Mouse (Mus musculus) heart, embryonic 10.5 days (tissue): ENCODE measurements around the gene Etv3. TPM values are rescaled to one million over a fixed set of nuclear protein-coding genes. Genes with fewer than 3 reads are reported as not detected.

Source experiments
- DNase-seq: peaks from one replicate; pipeline ENCODE4 v3.0.0-alpha.2; 2017; ENCODE audit warnings: low spot score
- H3K27ac ChIP-seq: fragments of 300-500 bp; sonication (generic); 2 replicates; pipeline ENCODE4 v1.5.1; 2016; ENCODE audit warnings: mild to moderate bottlenecking
- H3K27me3 ChIP-seq: fragments of 300-500 bp; sonication (generic); 2 replicates; pipeline ENCODE4 v1.6.1; 2016; ENCODE audit warnings: mild to moderate bottlenecking; ENCODE audit not compliant: poor library complexity, insufficient read depth, severe bottlenecking
- H3K36me3 ChIP-seq: fragments of 300-500 bp; sonication (generic); 2 replicates; pipeline ENCODE4 v1.6.1; 2016; ENCODE audit warnings: mild to moderate bottlenecking, moderate library complexity
- H3K4me1 ChIP-seq: fragments of 300-500 bp; sonication (generic); 2 replicates; pipeline ENCODE4 v1.6.1; 2016; ENCODE audit warnings: mild to moderate bottlenecking
- H3K4me3 ChIP-seq: fragments of 300-500 bp; sonication (generic); 2 replicates; pipeline ENCODE4 v1.5.1; 2016; ENCODE audit warnings: mild to moderate bottlenecking, moderate library complexity
- H3K9me3 ChIP-seq: fragments of 300-500 bp; sonication (generic); 2 replicates; pipeline ENCODE4 v1.6.1; 2016; ENCODE audit warnings: mild to moderate bottlenecking, moderate library complexity
- WGBS: fragments of 180-500 bp; shearing (Covaris S2); methylation state at CpG from one replicate; pipeline ENCODE4 v1.1.7; 2016; 5-methylcytosine and 5-hydroxymethylcytosine counted together
- polyA plus RNA-seq: library from polyadenylated mRNA; unstranded; fragments of >200 nt; fragmentation: Nextera tagmentation; extraction: Ambion mirVana; gene quantifications from 2 replicates; pipeline ENCODE4 v1.2.1, GENCODE M21; 2016

Gene Etv3
- polyA plus RNA-seq, 1 experiment from 2014 or later: 11.7 TPM

DNA sequence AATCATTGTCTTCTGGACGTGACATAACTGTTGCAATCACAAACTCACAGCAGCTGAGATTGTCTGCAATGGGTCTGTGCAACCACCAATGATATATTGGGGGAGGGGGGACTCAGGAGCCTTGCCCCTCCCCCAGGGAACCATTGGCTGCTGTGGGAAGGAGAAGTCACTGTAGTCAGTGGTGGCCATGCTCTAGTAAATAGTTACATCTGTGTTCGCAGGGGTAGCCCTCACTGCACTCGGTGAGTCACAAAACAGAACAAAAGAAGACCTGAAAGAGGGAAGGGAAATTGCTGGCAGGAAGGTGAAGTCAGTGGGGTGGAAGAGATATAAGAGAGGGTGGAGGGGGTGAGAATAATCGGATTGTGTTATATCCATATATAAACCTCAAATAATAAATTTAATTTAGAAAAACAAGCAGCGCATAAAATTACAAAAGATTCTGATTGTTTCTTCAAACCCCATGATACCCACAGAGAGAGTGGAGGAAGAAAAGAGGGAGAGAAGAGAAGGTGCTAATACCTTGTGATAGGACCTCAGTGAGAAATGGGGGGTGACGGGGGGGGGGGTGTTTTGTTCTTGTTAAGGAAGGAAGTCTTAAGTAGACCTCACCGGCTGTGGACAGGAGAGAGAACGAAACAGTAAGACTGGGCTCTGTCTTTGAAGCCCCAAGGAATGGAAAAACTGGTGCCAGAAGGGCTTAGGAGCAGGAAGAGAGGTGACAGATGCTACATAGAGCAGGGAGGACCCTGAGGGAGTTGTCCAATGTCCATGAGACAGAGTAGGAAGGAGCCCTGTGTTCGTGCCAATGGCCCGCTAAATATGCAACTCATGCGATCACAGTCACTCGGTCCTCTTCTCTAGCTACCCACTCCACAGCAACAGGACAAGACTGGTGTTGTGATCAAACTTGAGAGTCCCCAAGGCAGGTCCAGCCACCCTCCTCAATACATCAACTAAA is 18.5 kb upstream of the Etv3 start:
- Histone ChIP-seq H3K36me3 (no peaks in the 10 kb centered on the region), H3K27me3 (peaks cover 12% of the 10 kb centered on the region; the same call in 1 of the 2 replicates), H3K4me1 (peaks cover 21% of the 10 kb centered on the region), H3K27ac (no peak overlapping the region), H3K9me3 (no peaks in the 10 kb centered on the region), H3K4me3 (no peak overlapping the region)
- DNase-seq: no peak
- WGBS: 69% methylated on average over 12 of the region's 12 CpGs

DNA sequence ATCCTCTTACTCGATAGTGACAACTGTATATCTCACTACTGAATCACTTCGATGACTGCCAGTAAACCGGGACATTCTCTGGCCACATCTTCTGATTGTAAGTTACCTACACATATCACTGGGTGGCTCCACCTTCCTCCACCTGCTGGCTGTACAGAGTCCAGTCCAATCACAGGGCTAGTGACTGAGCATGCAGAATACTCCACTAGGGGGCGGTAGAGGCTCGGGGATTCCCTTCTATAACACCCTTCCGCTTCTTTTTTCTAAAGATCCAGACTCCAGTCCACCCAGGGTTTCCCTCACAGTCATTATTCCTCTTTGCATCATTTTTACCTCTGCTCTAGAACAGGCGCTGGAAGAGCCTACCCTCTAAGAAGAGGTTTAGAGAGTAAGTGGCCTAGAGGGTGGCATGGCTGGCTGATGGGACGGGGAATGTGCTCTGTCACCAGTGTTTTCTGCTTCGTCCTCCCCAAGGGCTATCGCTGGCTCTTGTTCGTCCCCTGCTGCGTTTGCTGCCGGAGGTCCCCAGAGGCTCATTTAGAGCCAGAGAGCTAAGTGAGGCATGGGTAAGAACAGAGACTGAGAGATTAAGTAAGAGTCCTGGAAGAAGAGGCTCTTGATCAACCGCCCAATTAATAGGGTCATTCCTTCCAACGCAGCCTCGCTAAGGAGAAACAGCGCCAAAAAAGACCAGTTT is 16.9 kb upstream of the Etv3 start:
- peak; percentile 93 for DNase-seq
- Histone ChIP-seq H3K9me3 (no peaks in the 10 kb centered on the region), H3K27ac (peak overlapping the region; percentile 52), H3K4me1 (peaks cover 37% of the 10 kb centered on the region), H3K27me3 (no peaks in the 10 kb centered on the region), H3K36me3 (no peaks in the 10 kb centered on the region), H3K4me3 (peak overlapping the region; percentile 44)
- WGBS: 22% methylated on average over 17 of the region's 17 CpGs

DNA sequence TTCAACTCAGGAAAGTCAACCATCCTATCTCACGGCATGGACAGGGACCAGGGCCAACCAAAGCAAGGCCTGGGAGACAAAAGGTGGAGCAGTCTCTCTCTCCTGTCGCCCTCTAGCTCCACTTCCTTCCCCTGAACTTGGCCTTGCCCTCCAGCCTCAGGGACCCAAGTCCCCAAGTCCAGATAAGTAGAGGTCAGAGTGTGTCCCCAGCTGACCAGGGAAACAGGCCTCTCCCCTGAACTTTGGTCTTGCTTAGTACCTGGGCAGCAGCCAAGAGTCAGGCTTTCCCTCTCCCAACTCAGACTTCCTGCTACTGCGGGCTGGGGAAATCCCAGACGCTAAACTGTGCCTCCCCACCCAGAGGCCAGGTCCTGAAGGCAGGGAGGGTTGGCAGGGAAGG is 16.1 kb upstream of the Etv3 start:
- H3K4me1 ChIP-seq: peaks cover 37% of the 10 kb centered on the region
- no peak for DNase-seq
- H3K27ac ChIP-seq: peak overlapping the region; percentile 52; the same call in 1 of the 2 replicates
- H3K27me3 ChIP-seq: no peaks in the 10 kb centered on the region
- 32% methylated on average over 4 of the region's 4 CpGs for WGBS
- no peaks in the 10 kb centered on the region for H3K9me3 ChIP-seq
- H3K36me3 ChIP-seq: no peaks in the 10 kb centered on the region
- no peak overlapping the region for H3K4me3 ChIP-seq

DNA sequence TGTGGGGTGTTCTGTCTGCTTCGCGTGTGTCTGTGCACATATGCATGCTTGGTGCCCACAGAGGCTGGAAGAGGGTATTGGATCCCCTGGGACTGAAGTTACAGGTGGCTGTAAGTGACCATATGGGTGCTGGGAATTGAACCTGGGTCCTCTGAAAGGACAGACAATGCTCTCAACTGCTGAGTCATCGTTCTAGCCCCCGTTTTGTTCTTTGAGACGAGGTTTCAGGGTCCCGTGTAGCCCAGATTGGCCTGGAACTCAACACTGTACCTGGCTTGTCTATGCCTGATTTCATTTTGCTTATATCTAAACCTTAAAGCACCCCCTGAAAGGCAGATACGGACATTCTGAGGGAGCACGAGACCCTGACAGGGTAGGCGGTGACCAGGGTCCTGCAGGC is 14.4 kb upstream of the Etv3 start:
- DNase-seq: no peak
- Histone ChIP-seq H3K4me1 (peaks cover 46% of the 10 kb centered on the region), H3K27ac (no peak overlapping the region), H3K36me3 (no peaks in the 10 kb centered on the region), H3K4me3 (no peak overlapping the region), H3K9me3 (no peaks in the 10 kb centered on the region), H3K27me3 (no peaks in the 10 kb centered on the region)
- WGBS: 93% methylated on average over 9 of the region's 9 CpGs

DNA sequence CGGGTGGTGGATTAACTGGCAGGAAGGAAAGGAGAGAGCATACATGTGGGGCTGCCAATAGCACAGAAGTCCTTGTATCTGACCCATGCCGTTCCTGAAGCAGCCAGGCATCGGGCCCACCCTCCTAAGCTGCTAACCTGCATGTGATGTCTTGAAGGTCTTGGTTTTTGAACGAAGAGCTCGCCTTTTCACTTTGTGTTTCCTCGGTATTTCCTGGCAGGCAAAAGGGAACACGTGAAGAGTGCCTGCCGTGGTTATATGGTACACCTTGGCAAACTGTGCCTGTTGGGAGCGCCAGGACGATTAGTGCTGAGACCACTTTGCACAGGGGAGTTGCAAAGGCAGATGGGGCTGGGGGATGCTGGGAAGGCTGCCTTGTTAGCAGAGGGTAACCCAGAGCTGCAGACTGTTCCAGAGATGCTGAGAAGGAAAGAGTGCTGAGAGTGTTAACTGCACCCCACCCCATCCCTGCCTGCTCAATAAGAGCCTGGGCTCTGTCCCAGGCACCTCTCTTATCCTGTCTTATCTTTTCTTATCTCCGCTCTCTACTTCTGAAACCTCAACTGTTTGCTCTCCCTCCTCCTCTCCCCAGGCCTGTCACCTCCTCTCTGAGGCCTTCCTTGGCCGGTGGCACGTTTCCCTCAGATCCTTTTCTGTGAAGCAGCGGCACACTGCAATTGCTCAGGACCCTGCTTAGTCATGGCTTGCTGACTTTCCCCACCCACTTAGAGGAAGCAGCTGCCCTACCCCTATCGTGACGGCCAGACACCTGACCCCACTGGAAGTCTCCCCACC is 13.0 kb upstream of the Etv3 start:
- H3K27ac ChIP-seq: peak overlapping the region; percentile 49
- H3K9me3 ChIP-seq: no peaks in the 10 kb centered on the region
- peak; percentile 90 for DNase-seq
- H3K4me3 ChIP-seq: peak overlapping the region; percentile 32; the same call in 1 of the 2 replicates
- 17% methylated on average over 16 of the region's 16 CpGs for WGBS
- H3K4me1 ChIP-seq: peaks cover 57% of the 10 kb centered on the region
- H3K36me3 ChIP-seq: no peaks in the 10 kb centered on the region
- no peaks in the 10 kb centered on the region for H3K27me3 ChIP-seq

DNA sequence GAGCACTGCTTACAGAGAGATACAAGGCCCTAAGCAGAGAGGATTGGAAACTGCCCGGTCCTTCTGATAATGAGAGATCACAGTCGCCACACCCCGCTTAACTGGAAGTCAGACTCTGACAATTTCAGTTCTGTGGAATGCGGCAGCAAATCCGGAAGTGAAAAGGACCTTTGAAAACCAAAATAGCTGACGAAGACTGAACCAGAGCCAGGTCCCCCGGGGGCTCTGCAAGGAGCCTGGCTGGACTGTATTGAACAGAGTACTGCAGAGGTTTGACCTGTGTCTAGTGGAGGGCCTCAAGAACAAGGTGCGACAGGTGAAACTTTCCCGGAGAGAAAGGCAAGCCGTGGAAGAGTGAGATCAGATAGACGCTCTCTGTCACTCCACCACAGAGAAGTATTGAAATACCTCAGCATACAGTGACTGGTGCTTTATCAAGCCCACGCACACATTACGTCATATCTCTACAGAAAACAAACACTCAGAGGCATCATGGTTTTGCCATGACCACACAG is 9.6 kb upstream of the Etv3 start:
- H3K27ac ChIP-seq: peak overlapping the region; percentile 43; the same call in 1 of the 2 replicates
- H3K4me3 ChIP-seq: peak overlapping the region; percentile 26; the same call in 1 of the 2 replicates
- DNase-seq: no peak

DNA sequence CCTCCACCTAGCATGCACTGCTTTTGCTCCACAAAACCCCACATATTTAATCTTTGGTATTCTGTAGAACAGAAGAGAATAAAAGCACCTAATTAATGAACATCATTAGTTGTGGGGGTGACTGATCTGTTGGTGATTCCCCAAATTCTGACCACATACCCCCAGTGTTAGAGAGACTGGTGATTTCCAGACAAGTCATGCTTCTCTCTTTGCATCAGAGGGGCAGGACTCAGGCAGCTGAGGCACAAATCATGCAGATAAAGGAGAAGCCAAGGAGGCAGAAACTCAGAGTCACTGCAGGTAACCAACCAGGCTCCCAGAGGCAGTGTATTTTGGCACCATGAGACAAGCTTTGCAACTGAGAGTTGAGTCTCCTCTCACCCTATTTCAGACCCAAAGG is 6.8 kb upstream of the Etv3 start:
- Histone ChIP-seq H3K4me3 (no peak overlapping the region), H3K27me3 (no peaks in the 10 kb centered on the region), H3K36me3 (no peaks in the 10 kb centered on the region), H3K9me3 (no peaks in the 10 kb centered on the region), H3K27ac (no peak overlapping the region), H3K4me1 (peaks cover 26% of the 10 kb centered on the region)
- DNase-seq: no peak

More for the DNA sequence above, 9.6 kb upstream of the Etv3 start:
- H3K36me3 ChIP-seq: no peaks in the 10 kb centered on the region
- no peaks in the 10 kb centered on the region for H3K27me3 ChIP-seq
- peaks cover 44% of the 10 kb centered on the region for H3K4me1 ChIP-seq
- no peaks in the 10 kb centered on the region for H3K9me3 ChIP-seq
- WGBS: 24% methylated on average over 13 of the region's 13 CpGs

DNA sequence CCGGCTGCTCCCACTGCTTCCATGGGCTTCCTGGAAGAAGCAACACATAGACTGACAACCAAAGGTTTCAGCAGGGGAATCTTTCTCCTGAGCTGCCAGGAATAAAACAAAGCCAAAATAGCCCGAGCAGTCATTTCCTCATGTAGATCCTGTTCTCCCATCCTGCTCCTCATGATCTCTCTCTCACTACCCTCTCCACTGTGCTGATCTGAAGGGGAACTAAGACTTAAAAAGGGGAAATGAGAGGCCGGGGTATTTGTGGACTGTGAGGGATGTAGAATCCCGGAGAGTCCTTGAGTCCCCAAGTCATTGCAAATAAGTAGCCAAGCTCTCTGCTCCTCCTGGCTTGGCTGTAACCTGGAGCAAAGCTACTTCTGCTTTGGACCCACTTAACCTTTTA is 4.1 kb upstream of the Etv3 start:
- Histone ChIP-seq H3K36me3 (no peaks in the 10 kb centered on the region), H3K4me1 (peaks cover 24% of the 10 kb centered on the region), H3K27me3 (no peaks in the 10 kb centered on the region), H3K9me3 (no peaks in the 10 kb centered on the region), H3K4me3 (no peak overlapping the region), H3K27ac (no peak overlapping the region)
- WGBS: 75% methylated on average over 4 of the region's 4 CpGs
- DNase-seq: no peak

DNA sequence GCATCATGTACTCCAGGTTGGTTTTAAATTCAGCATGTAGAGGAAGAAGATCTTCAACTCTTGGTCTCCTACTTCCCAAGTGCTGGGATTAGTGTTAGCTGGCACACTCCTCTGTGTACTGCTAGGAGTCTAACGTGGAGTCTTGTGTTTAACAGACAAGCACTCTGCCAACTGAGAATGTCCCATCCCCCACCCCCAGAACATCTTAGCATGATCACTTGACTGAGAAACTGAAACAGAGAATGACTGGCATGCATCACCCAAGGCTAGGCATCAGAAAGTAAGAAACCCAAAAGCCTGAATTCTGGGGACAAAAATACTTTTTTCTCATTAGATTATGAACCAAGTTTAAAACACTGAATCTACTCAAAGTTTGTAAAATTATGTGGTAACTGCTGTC is 3.4 kb upstream of the Etv3 start:
- 53% methylated on average over 1 of the region's 1 CpGs for WGBS
- H3K4me1 ChIP-seq: peaks cover 24% of the 10 kb centered on the region
- no peaks in the 10 kb centered on the region for H3K27me3 ChIP-seq
- no peak overlapping the region for H3K4me3 ChIP-seq
- no peaks in the 10 kb centered on the region for H3K9me3 ChIP-seq
- DNase-seq: no peak
- H3K36me3 ChIP-seq: no peaks in the 10 kb centered on the region
- no peak overlapping the region for H3K27ac ChIP-seq

DNA sequence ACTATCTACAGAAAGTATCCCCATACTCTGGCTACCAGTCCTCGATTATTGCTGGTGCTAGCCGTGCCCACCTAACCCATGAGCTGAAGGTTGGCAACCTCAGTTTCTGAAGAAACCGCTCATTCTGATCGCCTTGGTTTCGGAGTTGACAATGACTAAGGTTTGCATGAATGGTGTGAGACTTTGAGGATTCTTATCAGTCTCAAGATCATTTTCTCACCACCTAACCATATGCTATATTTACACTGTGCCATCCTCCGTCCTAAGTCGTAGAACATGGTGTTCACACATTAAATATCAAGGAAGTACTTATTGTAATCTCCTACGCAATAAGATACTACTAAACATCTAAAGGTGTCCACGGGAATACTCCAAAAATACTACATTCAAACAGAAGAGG is 1.5 kb upstream of the Etv3 start:
- Histone ChIP-seq H3K27me3 (no peaks in the 10 kb centered on the region), H3K9me3 (no peaks in the 10 kb centered on the region), H3K27ac (no peak overlapping the region), H3K4me1 (peaks cover 28% of the 10 kb centered on the region), H3K36me3 (peaks cover 15% of the 10 kb centered on the region), H3K4me3 (no peak overlapping the region)
- WGBS: 87% methylated on average over 9 of the region's 9 CpGs
- DNase-seq: no peak

DNA sequence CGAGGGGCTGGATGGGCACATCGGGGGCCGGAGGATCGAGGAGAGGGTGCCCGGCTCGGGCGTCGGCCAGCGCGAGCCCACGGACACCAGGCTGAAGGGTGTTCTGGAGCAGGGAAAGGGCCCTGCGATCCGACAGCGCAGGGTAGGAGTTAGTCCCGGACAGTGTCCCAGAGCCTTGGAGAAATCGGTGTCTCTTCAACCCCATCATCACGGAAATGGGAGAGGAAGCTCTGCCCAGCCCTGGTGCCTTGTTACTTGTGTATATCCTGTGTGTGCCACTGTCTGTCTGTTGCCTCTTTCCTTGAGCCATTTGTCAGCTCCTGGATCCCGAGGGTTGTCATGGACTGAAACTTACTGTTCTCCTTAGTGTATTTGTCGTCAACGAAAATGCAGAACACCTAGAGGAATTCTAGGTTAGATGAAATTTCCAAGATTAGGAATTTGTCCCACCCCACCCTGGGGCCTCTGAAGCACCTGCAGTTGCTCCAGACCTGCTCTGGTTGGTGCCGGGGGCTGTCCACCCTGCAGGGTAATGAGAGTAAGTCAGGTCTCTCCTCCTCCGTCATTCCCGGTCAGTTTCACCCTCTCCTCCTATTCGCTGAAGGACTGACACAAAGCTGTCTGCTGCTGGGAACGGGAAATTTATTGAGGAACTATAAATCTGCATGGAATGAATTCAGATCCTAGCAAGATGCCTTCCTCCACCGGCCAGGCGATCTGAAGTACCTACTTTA is 797 bp downstream of the Etv3 start:
- Histone ChIP-seq H3K36me3 (peaks cover 38% of the 10 kb centered on the region), H3K27ac (peak overlapping the region; percentile 99), H3K9me3 (no peaks in the 10 kb centered on the region), H3K4me1 (peaks cover 30% of the 10 kb centered on the region), H3K27me3 (no peaks in the 10 kb centered on the region), H3K4me3 (peak overlapping the region; percentile 100)
- WGBS: 9% methylated on average over 27 of the region's 27 CpGs
- no peak for DNase-seq

DNA sequence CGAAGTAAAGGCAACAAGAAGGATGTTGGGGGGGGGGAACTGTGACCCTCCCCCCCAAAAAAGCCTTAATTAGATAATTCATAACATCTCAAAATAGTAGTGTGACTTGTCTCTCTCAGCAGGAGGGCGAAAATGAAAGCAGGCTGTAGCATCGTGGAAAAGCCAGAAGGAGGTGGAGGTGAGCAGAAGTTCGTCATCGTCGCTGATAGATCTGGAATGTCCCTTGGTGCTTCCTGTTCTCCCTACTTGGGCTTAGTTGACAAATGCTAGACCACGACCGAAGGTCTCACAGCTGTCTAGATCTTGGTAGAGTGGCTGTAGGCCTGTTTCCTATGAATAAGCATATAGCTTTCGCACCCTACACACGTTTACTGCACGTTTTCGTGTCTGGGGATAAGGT is 1.9 kb downstream of the Etv3 start:
- Histone ChIP-seq H3K27ac (no peak overlapping the region), H3K36me3 (peaks cover 48% of the 10 kb centered on the region), H3K9me3 (no peaks in the 10 kb centered on the region), H3K4me3 (no peak overlapping the region), H3K27me3 (no peaks in the 10 kb centered on the region), H3K4me1 (peaks cover 30% of the 10 kb centered on the region)
- WGBS: 76% methylated on average over 12 of the region's 12 CpGs
- no peak for DNase-seq
